In the genomic region with DNA sequence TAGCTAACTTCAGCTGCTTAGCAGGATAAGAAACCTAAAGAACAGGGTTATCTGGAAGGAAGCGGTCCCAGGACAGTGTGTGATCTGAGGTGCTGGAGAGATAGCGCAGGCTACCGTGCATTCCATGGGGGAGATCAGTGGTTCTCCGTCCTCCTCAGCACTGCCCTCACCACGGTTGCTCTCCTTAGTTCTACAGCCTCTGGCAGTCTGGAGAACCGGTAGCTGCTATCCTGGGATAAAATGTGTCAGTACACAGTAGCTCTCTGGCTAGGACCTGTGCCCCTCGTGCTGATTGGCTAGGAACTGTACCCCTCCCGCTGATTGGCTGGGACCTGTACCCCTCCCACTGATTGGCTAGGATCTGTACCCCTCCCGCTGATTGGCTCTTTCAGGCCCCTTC, we compare ENCODE assay signal across 8 mouse cellular contexts. TPM values are rescaled to one million over a fixed set of nuclear protein-coding genes. Genes with fewer than 3 reads are reported as not detected.
DNase-seq lines count a peak whose midpoint lies in the region; ATAC-seq lines count a peak whose summit lies in the region.

No protein-coding gene starts in this region.

- H3K27me3 ChIP-seq in midbrain, embryonic 11.5 days (ENCODE audit: control insufficient read depth, insufficient read depth, low read length), result no peaks in the 10 kb centered on the region

- H3K9me3 ChIP-seq in midbrain, embryonic 11.5 days (ENCODE audit: control insufficient read depth, low read length), result no peaks in the 10 kb centered on the region

- ATAC-seq in midbrain, embryonic 11.5 days (ENCODE audit: low FRiP score), result peak; percentile 93

- 17% methylated on average over 9 of the region's 9 CpGs for WGBS in midbrain, embryonic 11.5 days

- H3K4me1 ChIP-seq in midbrain, embryonic 11.5 days (ENCODE audit: control insufficient read depth, insufficient read depth, low read length), result no peaks in the 10 kb centered on the region

- H3K9ac ChIP-seq in midbrain, embryonic 11.5 days (ENCODE audit: low read length), result no peak overlapping the region

- DNase-seq in spleen, postnatal 10 days (ENCODE audit: low spot score in 2 of 2), result peak; percentile 39 to 55
- no peak for DNase-seq in spleen, adult 12 weeks (ENCODE audit: low spot score)
- peak; percentile 13 to 16 for DNase-seq in cerebellum, postnatal 36 days
- DNase-seq in heart, postnatal 4 days, result peak; percentile 16
- DNase-seq in midbrain, embryonic 11.5 days (ENCODE audit: low spot score, missing footprints), result peak; percentile 91
- DNase-seq in layer of hippocampus, adult 9-10 months (ENCODE audit: low spot score), result no peak
- DNase-seq in adrenal gland, adult 18-20 months (ENCODE audit: low spot score in 2 of 2), result no peak
- DNase-seq in right cerebral cortex, postnatal 4 days, result no peak

- H3K4me3 ChIP-seq in midbrain, embryonic 11.5 days (ENCODE audit: low read depth, low read length), result no peak overlapping the region; the same call in 1 of the 2 replicates

- no peaks in the 10 kb centered on the region for H3K36me3 ChIP-seq in midbrain, embryonic 11.5 days (ENCODE audit: control insufficient read depth, insufficient read depth, low read length)

- no peak overlapping the region for H3K27ac ChIP-seq in midbrain, embryonic 11.5 days (ENCODE audit: low read depth, low read length)

- peak overlapping the region; percentile 25; the same call in 1 of the 2 replicates for H3K4me2 ChIP-seq in midbrain, embryonic 11.5 days

RNA-seq across cellular contexts. Expression of a gene that starts 58.1 kb away (rescaled TPM):
- total RNA-seq in heart, postnatal 4 days (2021), result under 1 TPM in 1 of 2 experiments, not detected in 1; 0.12 TPM
- not detected in 2 replicates for polyA plus RNA-seq in midbrain, embryonic 11.5 days (2014; fragmentation: Nextera tagmentation; extraction: Ambion mirVana)
- total RNA-seq in adrenal gland, adult 18-20 months (2021), result under 1 TPM in 1 of 2 experiments, not detected in 1; 0.19 TPM

Comparison
In these comparisons a context has a peak if more than half of its experiments do, and no peak if none do; other contexts are left out.
1. DNase-seq: peak in spleen, postnatal 10 days (2 of 2), cerebellum, postnatal 36 days (2 of 2), heart, postnatal 4 days (single experiment) and midbrain, embryonic 11.5 days (single experiment); none in spleen, adult 12 weeks (single experiment), layer of hippocampus, adult 9-10 months (single experiment), adrenal gland, adult 18-20 months (0 of 2) and right cerebral cortex, postnatal 4 days (single experiment).